Mouse (Mus musculus): ENCODE measurements around the gene Snd1.

Gene Snd1

GRCm38 (mm10) chr6:28955581-28955980, 480.6 kb downstream of the Snd1 start:
- CTCF ChIA-PET = no interaction called here

DNA sequence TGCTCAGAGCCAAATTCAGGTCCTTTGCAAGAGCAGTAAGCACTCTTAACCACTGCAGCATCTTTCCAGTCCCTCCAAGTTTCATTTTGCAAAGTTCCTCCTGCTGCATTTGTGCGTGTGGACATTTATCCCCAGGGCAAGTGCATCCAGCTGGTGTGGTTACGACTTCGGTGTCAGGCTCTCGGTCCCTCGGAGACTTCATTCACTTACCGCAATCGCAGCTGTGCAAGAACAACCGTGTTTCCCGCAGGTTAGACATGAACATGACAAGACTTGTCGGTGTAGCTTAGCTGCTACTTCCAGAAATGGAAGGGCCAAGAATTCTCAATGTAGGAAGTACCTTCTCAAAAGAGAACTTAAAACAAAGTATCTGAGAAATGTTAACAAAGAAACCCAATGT, 482.5 kb downstream of the Snd1 start:
- CTCF ChIA-PET = no interaction called here

DNA sequence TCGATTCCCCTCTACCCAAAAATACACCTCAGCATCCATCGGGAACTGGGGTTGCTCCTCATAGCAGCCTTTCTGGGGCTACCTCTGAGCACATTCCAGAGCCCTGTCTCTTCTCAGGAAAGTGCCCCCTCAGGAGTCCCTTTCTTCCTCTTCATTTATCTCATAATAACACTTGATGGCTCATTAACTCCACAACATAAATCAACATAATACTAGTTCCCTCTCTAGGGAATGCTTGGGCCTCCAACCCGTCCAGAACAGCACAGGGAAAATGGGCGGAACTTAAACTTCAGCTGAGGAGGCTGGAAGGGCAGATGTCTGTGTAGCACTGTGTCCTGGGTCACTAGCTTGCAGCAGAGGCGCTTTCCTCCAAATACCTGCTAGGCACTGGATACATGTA, 488.2 kb downstream of the Snd1 start:
- CTCF ChIA-PET = no interaction called here

DNA sequence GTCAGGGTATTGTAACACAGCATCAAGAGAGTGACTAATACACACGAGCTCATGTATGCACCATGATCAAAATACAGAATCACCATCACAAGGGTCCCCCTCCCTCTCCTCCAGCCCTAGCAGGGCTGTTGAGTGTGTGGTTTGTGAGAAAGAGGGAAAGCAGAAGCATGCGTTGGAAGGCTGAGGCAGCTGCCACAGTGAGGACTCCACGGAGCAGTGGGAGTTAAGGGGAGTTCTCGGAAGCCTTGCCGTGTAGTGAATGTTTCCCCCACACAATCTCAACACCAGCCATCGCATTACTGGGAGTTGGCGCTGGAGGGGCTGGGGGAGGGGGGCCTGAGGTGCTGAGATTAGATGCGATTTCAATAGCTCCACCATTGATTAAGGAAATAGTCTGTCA, 490.3 kb downstream of the Snd1 start:
- CTCF ChIA-PET = no interaction called here

- CTCF ChIA-PET = no interaction called here
These were observed 494.7 kb downstream of the Snd1 start for GRCm38 (mm10) chr6:28969615-28970014.

GRCm38 (mm10) chr6:28970711-28971110, 495.8 kb downstream of the Snd1 start:
- CTCF ChIA-PET = no interaction called here

GRCm38 (mm10) chr6:28974498-28974897, 499.6 kb downstream of the Snd1 start:
- CTCF ChIA-PET = no interaction called here

DNA sequence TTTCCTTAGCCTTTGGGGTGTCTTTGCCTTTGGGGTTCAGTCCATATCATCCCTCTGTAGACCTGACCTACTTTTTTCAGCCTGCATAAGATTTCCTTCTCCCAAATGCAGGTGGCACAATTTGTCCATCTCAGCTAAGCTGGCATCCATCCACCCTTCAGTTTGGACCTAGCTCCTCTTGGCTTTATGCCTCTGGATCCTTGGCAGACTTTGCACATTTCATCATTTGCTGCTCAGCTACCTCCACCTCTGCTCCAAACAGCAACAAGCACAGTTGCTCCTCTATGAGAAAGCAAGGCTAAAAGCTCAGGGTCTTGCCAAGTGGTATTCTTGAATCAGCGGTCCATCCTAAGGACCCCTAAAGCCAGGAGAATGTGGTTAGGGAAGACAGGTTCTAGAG, 500.2 kb downstream of the Snd1 start:
- CTCF ChIA-PET = no interaction called here

GRCm38 (mm10) chr6:28978031-28978430, 503.1 kb downstream of the Snd1 start:
- CTCF ChIA-PET = no interaction called here

GRCm38 (mm10) chr6:28978881-28979280, 503.9 kb downstream of the Snd1 start:
- CTCF ChIA-PET = no interaction called here

DNA sequence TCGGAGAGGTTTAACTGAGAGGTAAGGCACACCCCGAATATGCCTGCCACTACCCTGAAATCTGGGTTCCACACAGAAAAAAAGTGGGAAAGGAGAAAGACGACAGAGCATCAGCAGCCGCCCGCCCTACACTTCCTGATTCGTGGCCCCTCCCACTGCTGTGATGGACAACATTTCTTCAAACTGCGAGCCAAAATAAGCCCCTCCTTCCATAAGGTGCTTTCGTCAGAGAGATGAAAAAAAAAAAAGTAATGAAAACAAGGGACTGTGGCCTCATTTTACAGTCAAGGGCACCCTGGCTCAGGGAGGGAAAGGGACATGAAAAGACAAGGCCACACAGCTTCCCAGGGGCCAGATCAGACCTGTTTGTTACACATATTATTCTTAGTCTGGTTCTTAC, 504.6 kb downstream of the Snd1 start:
- CTCF ChIA-PET = no interaction called here

DNA sequence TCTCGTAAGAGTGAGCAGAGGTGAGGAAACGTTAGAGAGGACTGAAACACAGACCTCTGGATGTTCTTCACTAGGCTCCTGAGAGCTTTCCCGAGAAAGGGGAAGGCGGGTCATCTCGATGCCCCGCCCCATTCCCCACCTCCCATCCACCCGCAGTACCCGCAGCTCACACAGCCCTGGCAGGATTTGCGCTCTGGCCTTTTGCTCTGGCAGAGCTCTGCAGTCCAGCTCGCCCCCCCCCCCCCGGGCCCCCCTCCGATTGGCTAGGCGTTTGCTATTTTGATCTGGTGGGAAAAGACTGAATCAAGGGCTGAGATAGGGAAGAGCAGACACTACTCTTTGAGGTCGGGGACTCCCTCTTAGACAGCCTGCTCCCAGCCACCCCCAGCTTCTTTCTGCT, 505.3 kb downstream of the Snd1 start:
- CTCF ChIA-PET = no interaction called here

GRCm38 (mm10) chr6:28980750-28981584, 506.0 kb downstream of the Snd1 start:
- CTCF ChIA-PET = no interaction called here

GRCm38 (mm10) chr6:28981585-28981948, 506.6 kb downstream of the Snd1 start:
- CTCF ChIA-PET = no interaction called here

DNA sequence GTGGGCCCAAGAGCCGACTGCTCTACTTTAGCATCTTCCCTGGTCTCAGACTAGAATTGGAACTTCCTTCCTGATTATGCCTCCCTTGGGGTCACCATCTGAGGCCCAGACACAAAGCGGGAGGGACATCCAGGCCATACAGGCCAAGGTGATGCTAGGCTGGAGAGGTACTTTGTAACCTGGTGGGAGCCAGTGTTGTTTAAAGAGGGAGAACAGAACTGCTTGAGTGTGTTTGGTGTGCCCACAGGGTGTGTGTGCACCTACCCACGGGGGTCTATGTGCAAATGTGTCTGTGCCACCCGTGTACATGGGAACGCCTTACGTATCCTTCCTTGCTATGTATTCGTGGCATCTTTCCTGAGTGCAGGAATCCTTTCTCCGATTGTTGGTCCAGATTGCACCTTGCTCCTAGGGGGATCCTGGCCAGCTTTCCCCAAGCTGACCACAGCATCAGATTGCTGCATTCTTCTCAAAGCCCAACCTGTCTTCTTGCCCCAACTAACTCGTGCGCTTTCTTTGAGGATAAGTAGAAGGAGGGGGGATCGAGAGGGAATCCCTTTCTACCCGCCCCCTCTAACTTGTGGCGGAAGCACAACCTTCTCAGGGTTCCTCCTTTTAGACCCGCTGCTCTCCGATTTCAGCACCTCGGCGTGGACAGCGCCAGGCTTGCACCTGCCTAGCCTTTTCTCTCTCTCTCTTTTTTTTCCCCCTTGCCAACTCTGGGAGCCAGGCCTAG, 507.2 kb downstream of the Snd1 start:
- CTCF ChIA-PET = no interaction called here

DNA sequence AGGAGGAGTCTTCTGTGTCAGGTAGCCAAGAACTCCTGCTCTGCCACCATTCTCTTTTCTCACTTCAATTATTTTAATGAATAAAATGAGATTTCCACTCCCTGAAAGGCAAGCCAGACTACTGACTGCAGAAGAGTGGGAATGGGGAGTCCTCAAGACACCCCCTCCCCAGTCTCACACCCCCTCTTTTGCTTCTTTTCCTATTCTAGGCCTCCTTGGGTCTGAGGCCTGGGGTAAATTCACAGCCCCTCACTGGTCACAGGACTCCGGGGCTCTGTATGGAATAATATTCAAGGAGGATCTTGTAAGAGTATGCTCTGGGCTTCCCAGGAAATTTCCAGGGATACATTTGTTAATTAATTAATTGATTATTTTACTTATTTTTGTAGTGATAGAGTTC, 507.9 kb downstream of the Snd1 start:
- CTCF ChIA-PET = no interaction called here
